Mouse (Mus musculus): ENCODE measurements around the gene Gne.

DNA sequence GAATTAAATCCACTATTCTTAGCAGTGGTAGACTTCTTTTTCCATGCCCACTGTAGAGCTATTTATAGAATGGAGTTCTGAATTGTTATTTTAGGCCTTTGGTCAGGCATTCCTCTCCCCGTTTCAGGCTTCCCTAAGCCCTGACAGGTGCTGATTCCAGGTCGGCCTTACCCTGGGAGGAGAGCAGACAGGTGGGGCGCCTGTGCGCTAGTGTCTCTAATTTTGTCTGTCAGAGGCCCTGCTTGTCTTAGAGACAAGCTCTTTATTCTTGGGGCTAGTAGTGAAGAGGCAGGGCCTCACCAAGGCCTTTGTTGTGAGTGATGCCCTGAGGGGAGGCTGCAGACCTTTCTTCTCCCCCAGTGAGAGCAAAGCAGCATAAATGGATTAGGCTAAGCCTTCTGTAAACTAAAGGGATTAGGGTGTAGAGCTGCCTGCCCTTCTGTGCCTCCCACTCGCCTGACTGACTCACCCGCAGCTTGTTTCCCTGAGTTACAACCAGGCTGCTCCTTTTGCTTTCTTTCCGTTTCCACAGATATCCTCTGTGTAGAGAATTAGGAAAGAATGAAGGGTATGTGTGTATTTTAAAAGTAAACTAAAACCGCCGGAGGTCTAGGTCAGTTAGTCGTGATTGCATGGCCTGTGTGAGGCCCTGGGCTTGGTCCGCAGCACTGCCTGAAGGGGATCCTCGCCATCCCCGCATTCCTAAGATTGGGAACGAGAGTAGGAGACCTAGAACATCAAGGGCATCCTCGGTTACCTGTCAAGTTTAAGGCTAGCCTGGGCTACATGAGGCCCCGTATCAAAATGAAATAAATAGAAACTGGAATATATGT, 55.5 kb downstream of the Gne start:
- no peak for TF ChIP-seq GATA1 (IDR thresholded peaks at IDR 0.05; ENCODE audit: borderline replicate concordance, low read length)
- TF ChIP-seq FLI1 (IDR thresholded peaks at IDR 0.05; ENCODE audit: low read length): no peak
